Mouse (Mus musculus) heart, postnatal 0 days (tissue): Measurements from ENCODE around the gene Smim13. TPM values are rescaled to one million over a fixed set of nuclear protein-coding genes. Genes with fewer than 3 reads are reported as not detected.
A peak's percentile ranks its signal among the peaks of the same experiment; 100 is the strongest.

Source experiments
- ATAC-seq: fragments of 200-750 bp; cut with Nextera tagmentation; 2 replicates; pipeline ENCODE4 v1.8.0; 2017; ENCODE audit warnings: low read depth, moderate number of reproducible peaks, moderate library complexity; ENCODE audit not compliant: insufficient read depth
- DNase-seq: peaks from one replicate; pipeline ENCODE4 v3.0.0-alpha.2; 2016; ENCODE audit warnings: low spot score
- H3K27ac ChIP-seq: fragments of 300-500 bp; sonication (generic); 2 replicates; pipeline ENCODE4 v1.5.1; 2014; ENCODE audit warnings: low read depth, mild to moderate bottlenecking
- H3K27me3 ChIP-seq: fragments of 300-500 bp; sonication (generic); 2 replicates; pipeline ENCODE4 v1.6.1; 2014; ENCODE audit warnings: low read length, mixed read lengths; ENCODE audit not compliant: control insufficient read depth, insufficient read depth
- H3K36me3 ChIP-seq: fragments of 300-500 bp; sonication (generic); replicated peaks from 2 replicates; pipeline ENCODE4 v1.6.1; 2014; ENCODE audit warnings: low read length, mixed read lengths; ENCODE audit not compliant: control insufficient read depth, insufficient read depth
- H3K4me1 ChIP-seq: fragments of 300-500 bp; sonication (generic); 2 replicates; pipeline ENCODE4 v1.6.1; 2014; ENCODE audit warnings: antibody characterized with exemption; ENCODE audit not compliant: control insufficient read depth, insufficient read depth
- H3K4me2 ChIP-seq: fragments of 300-500 bp; sonication (generic); 2 replicates; pipeline ENCODE4 v1.6.1; 2014; ENCODE audit warnings: low read depth, mild to moderate bottlenecking, low read length, moderate library complexity
- H3K4me3 ChIP-seq: fragments of 300-500 bp; sonication (generic); 2 replicates; pipeline ENCODE4 v1.5.1; 2014; ENCODE audit warnings: low read depth, low read length
- H3K9ac ChIP-seq: fragments of 300-500 bp; sonication (generic); replicated peaks from 2 replicates; pipeline ENCODE4 v1.6.1; 2014; ENCODE audit warnings: low read depth, low read length, mixed read lengths
- H3K9me3 ChIP-seq: fragments of 300-500 bp; sonication (generic); replicated peaks from 2 replicates; pipeline ENCODE4 v1.6.1; 2016; ENCODE audit warnings: low read length; ENCODE audit not compliant: control insufficient read depth
- CTCF ChIP-seq: IDR thresholded peaks from 2 replicates; pipeline ENCODE4 v1.5.1; 2016; ENCODE audit warnings: antibody characterized with exemption, control low read depth, low read depth
- EP300 ChIP-seq: IDR thresholded peaks from 2 replicates; pipeline ENCODE4 v1.6.1; 2016; ENCODE audit warnings: antibody characterized with exemption, low read depth
- WGBS: fragments of 180-500 bp; shearing (Covaris S2); extraction: QIAGEN DNeasy Blood & Tissue Kit; methylation state at CpG from one replicate; pipeline ENCODE4 v1.1.7; 2014; 5-methylcytosine and 5-hydroxymethylcytosine counted together
- polyA plus RNA-seq: library from polyadenylated mRNA; unstranded; fragments of >200 nt; fragmentation: Nextera tagmentation; extraction: Ambion mirVana; gene quantifications from 2 replicates; pipeline ENCODE4 v1.2.1, GENCODE M21; 2015
- total RNA-seq: library from RNA; depleted of rRNA; stranded (reverse); fragments of >200 nt; gene quantifications from 2 replicates; pipeline ENCODE4 v1.2.3, GENCODE M21; 2014; ENCODE audit warnings: low replicate concordance

Smim13 gene
- total and polyA plus RNA-seq, 2 experiments from 2014 or later, result 7.9 to 15.5 TPM

- TF ChIP-seq CTCF, result no peak
- no peak for TF ChIP-seq EP300
- peaks cover 17% of the 10 kb centered on the region; the same call in 1 of the 2 replicates for H3K36me3 ChIP-seq
- no peak within 1 kb of the TSS for H3K4me3 ChIP-seq
- ATAC-seq (no peak), DNase-seq (no peak)
- no peak within 1 kb of the TSS for H3K27ac ChIP-seq
- WGBS, result 90% methylated on average over 10 of the region's 10 CpGs
- H3K9me3 ChIP-seq, result no peaks in the 10 kb centered on the region
- no peaks in the 10 kb centered on the region for H3K4me1 ChIP-seq
- H3K27me3 ChIP-seq, result no peaks in the 10 kb centered on the region
- H3K4me2 ChIP-seq, result no peak within 1 kb of the TSS
- no peak within 1 kb of the TSS for H3K9ac ChIP-seq
Observed at GRCm38 (mm10) chr13:41273927-41274650, 24.4 kb downstream of the Smim13 start, which contains the start of gene Gm17364. TSS of gene Gm17364 (minus strand) at chr13:41273977.

GRCm38 (mm10) chr13:41280696-41281095 is 31.1 kb downstream of the Smim13 start:
- TF ChIP-seq CTCF (no peak), EP300 (no peak)
- no peak for ATAC-seq

GRCm38 (mm10) chr13:41283256-41283655 is 33.6 kb downstream of the Smim13 start:
- Histone ChIP-seq H3K27ac (no peak overlapping the region), H3K36me3 (no peaks in the 10 kb centered on the region), H3K4me2 (no peak overlapping the region), H3K4me3 (no peak overlapping the region), H3K9ac (no peak overlapping the region), H3K27me3 (0 out of 2 replicates have a peak, but pooled peaks cover 3% of the 10 kb centered on the region), H3K9me3 (no peaks in the 10 kb centered on the region), H3K4me1 (no peaks in the 10 kb centered on the region)
- DNase-seq (peak; percentile 66), ATAC-seq (no peak; the same call in 1 of the 2 replicates)
- peak; percentile 92 for TF ChIP-seq CTCF
- TF ChIP-seq EP300, result no peak
- WGBS, result 10% methylated on average over 5 of the region's 5 CpGs

More at GRCm38 (mm10) chr13:41280696-41281095, 31.1 kb downstream of the Smim13 start:
- no peak overlapping the region for H3K4me2 ChIP-seq
- H3K4me1 ChIP-seq, result no peaks in the 10 kb centered on the region
- no peaks in the 10 kb centered on the region for H3K36me3 ChIP-seq
- DNase-seq, result no peak
- H3K4me3 ChIP-seq, result no peak overlapping the region
- H3K9me3 ChIP-seq, result no peaks in the 10 kb centered on the region
- no peak overlapping the region for H3K27ac ChIP-seq
- H3K9ac ChIP-seq, result no peak overlapping the region
- 69% methylated on average over 5 of the region's 5 CpGs for WGBS
- 0 out of 2 replicates have a peak, but pooled peaks cover 3% of the 10 kb centered on the region for H3K27me3 ChIP-seq

- Histone ChIP-seq H3K36me3 (no peaks in the 10 kb centered on the region), H3K4me3 (no peak overlapping the region), H3K4me2 (no peak overlapping the region), H3K9me3 (no peaks in the 10 kb centered on the region), H3K9ac (no peak overlapping the region), H3K4me1 (no peaks in the 10 kb centered on the region), H3K27me3 (0 out of 2 replicates have a peak, but pooled peaks cover 3% of the 10 kb centered on the region), H3K27ac (no peak overlapping the region)
- 83% methylated on average over 4 of the region's 4 CpGs for WGBS
- no peak for TF ChIP-seq EP300
- TF ChIP-seq CTCF, result no peak
- no peak for ATAC-seq
- no peak for DNase-seq
Observed at GRCm38 (mm10) chr13:41285448-41285847, 35.8 kb downstream of the Smim13 start.

GRCm38 (mm10) chr13:41286285-41286684 is 36.6 kb downstream of the Smim13 start:
- Histone ChIP-seq H3K9ac (no peak overlapping the region), H3K4me1 (no peaks in the 10 kb centered on the region), H3K9me3 (0 out of 2 replicates have a peak, but pooled peaks cover under 1% of the 10 kb centered on the region), H3K27ac (no peak overlapping the region), H3K27me3 (0 out of 2 replicates have a peak, but pooled peaks cover 3% of the 10 kb centered on the region), H3K36me3 (no peaks in the 10 kb centered on the region), H3K4me3 (no peak overlapping the region), H3K4me2 (no peak overlapping the region)
- DNase-seq (peak; percentile 19), ATAC-seq (no peak)
- TF ChIP-seq CTCF (no peak), EP300 (no peak)
- 34% methylated on average over 3 of the region's 3 CpGs for WGBS
